Mouse (Mus musculus): Measurements from ENCODE around the gene Kcnn4.

Kcnn4 gene

GRCm38 (mm10) chr7:24423956-24424732 lies 54.1 kb downstream of the Kcnn4 start:
- DNase-seq (ENCODE audit: low read depth, low spot score), result no peak

DNA sequence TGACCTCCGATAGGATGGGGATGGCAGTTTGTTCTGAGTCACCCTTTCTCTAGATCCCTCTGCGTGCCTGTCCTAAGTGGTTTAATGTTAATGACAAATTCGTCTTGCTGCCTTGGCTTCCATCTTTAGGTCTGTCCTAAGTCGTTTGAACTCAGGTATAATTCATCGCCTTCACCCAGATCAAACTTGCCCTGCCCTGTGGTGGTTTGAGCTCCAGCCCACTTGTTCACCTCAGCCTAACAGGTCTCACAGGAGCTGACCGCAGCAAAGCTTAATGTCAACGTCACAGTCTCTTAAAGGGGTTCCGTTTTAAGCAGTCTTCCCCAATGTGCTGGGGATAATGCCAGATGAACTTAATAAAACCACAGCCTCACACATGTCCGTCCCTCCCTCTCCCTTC lies 55.9 kb downstream of the Kcnn4 start:
- no peak for DNase-seq (ENCODE audit: low read depth, low spot score)

DNA sequence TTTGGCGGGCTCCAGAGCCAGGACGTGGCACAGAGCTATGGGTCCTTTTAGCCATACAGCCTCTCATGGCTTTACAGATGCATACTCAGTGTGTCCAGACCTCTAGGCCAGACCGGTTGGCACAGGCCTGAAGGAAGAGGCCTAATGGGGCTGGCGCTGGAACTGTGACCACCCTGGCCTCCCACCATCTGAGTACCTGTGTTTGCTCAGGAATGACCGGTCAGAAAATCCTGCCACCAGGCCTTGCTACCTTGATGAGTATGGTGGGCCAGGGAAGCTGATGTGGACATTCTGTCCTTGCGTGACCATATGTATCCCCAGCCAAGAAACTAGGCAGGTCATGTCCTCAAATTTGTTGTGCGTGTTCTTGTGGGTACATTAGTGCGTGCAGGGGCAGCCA lies 57.1 kb downstream of the Kcnn4 start:
- no peak for DNase-seq (ENCODE audit: low read depth, low spot score)

GRCm38 (mm10) chr7:24428725-24429124 lies 58.7 kb downstream of the Kcnn4 start:
- DNase-seq (ENCODE audit: low read depth, low spot score), result no peak

- no peak for DNase-seq (ENCODE audit: low read depth, low spot score)
Observed at GRCm38 (mm10) chr7:24429413-24430112, 59.5 kb downstream of the Kcnn4 start.

DNA sequence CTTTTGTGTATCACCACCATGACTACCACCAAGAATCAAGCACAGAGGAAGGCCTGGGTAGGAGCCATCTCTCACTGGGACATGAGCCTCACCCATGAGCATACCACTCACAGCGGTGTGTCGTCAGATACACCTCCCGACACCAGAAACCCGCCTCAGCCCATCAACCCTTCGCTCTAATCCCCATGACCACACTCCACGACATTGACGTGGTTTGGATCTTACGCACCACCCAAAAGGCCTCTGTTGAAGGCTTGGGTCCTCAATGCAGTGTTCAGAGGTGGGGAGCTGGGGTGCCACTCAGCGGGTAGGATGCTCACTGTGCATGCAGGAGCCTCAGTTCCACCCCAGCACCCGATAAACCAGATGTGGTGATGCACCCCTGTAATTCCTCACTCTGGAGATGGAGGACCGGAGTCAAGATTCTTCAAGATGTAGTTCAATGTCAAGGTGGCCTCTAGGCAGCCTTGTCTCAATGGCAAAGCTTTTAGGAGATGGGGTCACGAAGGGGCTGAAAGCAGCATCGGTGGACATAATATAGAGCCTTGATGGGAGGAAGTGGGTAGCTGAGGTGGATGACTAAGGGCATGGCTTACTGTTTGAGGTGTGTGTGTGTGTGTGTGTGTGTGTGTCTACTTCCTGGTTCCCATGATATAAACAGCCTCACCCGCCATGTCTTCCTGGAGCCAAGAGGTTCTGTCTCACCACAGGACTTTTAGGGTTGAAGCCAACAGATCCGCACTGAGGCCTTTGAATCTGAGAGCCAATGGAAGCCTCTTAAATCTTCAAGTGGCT lies 60.7 kb downstream of the Kcnn4 start:
- DNase-seq (ENCODE audit: low read depth, low spot score), result no peak

DNA sequence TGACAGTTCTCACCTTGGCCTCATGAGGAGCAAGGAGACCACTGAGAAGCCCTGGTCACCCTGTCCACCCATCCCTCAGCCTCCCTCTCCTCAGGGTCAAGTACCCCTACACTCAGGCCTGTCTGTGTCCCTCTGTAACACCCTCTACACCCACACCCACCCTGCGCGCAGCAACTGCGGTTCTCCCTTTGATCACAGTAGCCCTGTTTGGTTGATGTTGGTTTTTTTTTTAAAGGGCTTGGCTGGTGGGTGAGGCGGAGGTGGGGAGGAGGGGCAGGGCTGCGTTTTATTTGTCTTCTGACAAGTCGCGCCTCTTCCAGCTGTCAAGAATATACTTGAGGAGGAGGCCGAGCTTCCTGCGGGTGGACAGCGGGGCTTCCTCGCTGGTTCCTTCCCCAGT lies 61.6 kb downstream of the Kcnn4 start:
- DNase-seq (ENCODE audit: low read depth, low spot score), result no peak

- DNase-seq (ENCODE audit: low read depth, low spot score), result no peak
Observed at GRCm38 (mm10) chr7:24435305-24435704, 65.2 kb downstream of the Kcnn4 start.
